Mouse (Mus musculus): Measurements from ENCODE around the gene Nek11.
A peak's percentile ranks its signal among the peaks of the same experiment; 100 is the strongest.
"Not testable (repeated sequence)": the region's sequence is repeated elsewhere in the genome, so short reads cannot be mapped to it uniquely, and the experiment has no call there.

The Nek11 gene

DNA sequence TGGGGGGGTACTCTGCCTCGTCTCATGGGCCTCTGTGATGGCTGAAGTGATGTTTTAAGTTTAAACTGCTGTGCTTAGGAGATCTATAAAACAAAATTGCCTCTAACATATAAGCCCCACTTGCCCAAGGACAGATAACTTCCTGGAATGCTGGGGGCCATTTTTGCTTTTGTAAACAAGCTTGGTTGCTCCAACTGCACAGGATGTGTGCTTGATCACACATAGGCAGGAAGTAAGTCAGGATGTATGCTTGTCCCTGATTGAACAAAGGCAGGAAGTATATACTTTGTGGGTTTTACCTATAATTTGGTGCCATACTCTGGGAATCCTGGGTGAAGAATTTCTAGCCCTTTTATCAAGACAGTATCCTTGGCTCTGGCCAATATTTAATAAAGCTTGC, 258.9 kb downstream of the Nek11 start:
- no peak for DNase-seq (ENCODE audit: low spot score)

DNA sequence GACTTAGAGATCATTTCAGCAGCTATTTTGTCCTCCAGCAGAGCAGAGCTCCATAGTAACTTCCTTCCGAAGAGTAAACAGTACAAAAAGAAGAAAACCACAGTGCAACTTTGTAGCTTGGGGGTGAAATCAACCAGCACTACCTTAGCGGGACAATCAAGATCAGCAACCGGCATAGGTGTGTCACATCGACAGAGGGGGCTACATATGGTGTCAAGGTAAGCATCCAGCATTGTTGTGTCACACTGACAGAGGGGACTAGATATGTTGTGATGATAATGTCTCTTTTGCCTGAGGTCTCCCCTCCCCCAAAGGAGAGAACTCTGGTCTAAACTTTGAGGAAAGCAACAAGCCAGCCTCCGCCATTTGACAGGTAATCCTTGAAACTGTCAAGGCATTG, 260.8 kb downstream of the Nek11 start:
- no peak for DNase-seq (ENCODE audit: low spot score)

DNA sequence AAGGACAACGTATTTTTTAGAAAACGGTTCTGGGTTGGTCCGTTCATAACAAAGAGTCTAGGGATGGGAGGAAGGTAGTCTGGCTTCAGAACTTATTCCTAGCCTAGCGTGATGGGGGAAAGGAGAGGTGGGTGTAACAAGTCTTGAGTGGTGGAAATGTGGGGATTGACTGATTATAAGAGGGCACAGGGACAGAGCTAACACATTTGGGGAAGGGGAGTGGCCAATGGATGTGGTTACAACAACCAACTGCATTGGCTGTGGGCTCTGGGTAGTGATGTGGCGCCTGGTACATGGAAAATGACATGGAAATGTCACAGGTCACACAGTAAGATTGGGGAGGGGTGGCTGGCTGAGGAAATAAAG, 263.3 kb downstream of the Nek11 start:
- DNase-seq (ENCODE audit: low spot score) = no peak

DNA sequence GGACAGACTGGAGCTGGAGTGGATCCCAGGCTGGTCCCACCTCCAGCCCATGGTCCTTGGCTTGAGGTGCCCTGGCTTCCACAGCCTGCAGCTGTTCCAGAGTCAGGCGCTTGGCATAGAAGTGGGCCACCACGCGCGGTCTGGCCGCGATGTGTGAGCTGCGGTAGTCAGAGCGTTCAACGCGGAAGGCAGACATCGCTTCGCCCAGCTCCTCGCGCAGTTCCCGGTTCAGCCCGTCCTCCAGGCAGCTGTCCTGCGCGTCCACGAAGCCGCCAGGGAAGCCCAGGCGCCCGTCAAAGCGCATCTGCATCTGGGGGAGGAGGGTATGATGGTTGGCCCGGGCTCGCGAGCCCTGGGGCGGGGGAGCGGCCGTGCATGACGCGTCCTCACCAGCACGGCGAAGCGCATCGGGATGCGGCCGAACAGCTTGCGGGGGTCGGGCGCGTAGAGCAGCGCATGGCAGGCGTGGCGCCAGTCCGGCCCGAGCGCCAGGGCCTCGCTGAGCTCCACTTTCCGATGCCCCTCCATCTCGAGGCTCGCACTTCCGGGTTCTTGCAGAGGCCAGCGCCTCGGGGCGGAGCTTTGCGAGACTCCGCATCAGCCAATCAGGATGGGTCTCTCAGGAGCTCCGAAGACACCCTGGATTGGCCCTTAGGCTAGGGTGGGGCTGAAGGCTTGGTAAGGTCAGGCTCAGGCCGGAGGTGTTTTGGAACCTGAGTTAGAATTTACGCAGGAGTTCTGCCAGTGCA, 263.9 kb downstream of the Nek11 start, which contains the start of gene Nudt16:
Gene Nudt16, minus strand, starts transcription at position 572 of the 749 bp plus-strand sequence.
- peak; percentile 83 for DNase-seq (ENCODE audit: low spot score)

DNA sequence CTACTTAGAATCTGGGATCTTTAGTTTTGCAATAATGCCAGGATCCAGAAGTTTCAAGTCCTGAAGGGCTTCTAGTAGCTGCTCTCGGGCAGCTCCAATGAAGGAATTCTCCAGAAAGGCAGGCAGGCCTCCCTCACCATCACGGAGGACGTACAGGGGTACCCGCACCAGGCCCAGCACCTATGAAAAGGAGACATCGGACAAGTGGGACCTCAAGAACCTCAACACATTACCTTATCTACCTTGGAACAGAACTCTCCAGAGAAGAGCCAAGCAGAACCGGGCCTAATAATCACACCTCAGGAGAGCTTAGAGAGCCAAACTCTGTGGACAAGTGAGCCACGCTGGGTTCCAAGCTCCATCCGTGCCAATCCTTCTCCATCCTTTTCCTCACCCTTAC, 265.0 kb downstream of the Nek11 start:
- no peak for DNase-seq (ENCODE audit: low spot score)

DNA sequence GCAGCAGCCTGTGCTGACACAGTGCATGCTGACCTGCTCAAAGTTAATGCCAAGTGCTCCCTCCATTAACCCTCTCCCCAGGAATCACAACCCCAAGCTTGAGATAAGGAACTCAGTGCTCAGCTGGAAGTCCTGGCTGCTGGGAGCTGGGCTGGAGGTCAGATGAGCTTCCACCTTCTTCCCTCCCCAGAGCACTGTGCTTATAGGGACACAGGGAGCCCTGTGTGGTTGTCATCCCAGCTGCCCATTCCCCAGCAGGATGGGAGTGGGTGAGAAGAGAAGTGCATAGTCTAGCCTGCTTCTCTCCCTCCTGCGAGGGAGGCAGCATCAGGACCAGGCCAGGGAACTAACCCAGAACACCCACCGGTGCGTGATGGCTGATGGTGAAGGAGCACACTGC, 270.1 kb downstream of the Nek11 start:
- not testable (repeated sequence) for DNase-seq (ENCODE audit: low spot score)

Measured in ovary, postnatal 36 days (tissue).